Mouse (Mus musculus) heart, embryonic 13.5 days (tissue): ENCODE results near the gene Spaca7. TPM values are rescaled to one million over a fixed set of nuclear protein-coding genes. Genes with fewer than 3 reads are reported as not detected.
A peak's percentile ranks its signal among the peaks of the same experiment; 100 is the strongest.

ENCODE experiments used
- ATAC-seq: fragments of 200-750 bp; cut with Nextera tagmentation; 2 replicates; pipeline ENCODE4 v1.8.0; 2017; ENCODE audit warnings: moderate TSS enrichment; ENCODE audit not compliant: insufficient number of reproducible peaks, low FRiP score, low TSS enrichment; ENCODE audit errors: extremely low read depth
- H3K27ac ChIP-seq: fragments of 300-500 bp; sonication (generic); replicated peaks from 2 replicates; pipeline ENCODE4 v1.5.1; 2015; ENCODE audit warnings: moderate library complexity, mild to moderate bottlenecking, inconsistent platforms
- H3K27me3 ChIP-seq: fragments of 300-500 bp; sonication (generic); replicated peaks from 2 replicates; pipeline ENCODE4 v1.6.1; 2015; ENCODE audit warnings: mild to moderate bottlenecking, inconsistent platforms
- H3K36me3 ChIP-seq: fragments of 300-500 bp; sonication (generic); 2 replicates; pipeline ENCODE4 v1.6.1; 2015; ENCODE audit warnings: mild to moderate bottlenecking, inconsistent platforms
- H3K4me1 ChIP-seq: fragments of 300-500 bp; sonication (generic); 2 replicates; pipeline ENCODE4 v1.6.1; 2015; ENCODE audit warnings: inconsistent platforms
- H3K4me2 ChIP-seq: fragments of 300-500 bp; sonication (generic); 2 replicates; pipeline ENCODE4 v1.6.1; 2015; ENCODE audit warnings: inconsistent platforms, mild to moderate bottlenecking, moderate library complexity
- H3K4me3 ChIP-seq: fragments of 300-500 bp; sonication (generic); 2 replicates; pipeline ENCODE4 v1.5.1; 2015; ENCODE audit warnings: moderate library complexity, mild to moderate bottlenecking, inconsistent platforms
- H3K9ac ChIP-seq: fragments of 300-500 bp; sonication (generic); 2 replicates; pipeline ENCODE4 v1.6.1; 2015; ENCODE audit warnings: inconsistent platforms, mild to moderate bottlenecking, moderate library complexity
- H3K9me3 ChIP-seq: fragments of 300-500 bp; sonication (generic); 2 replicates; pipeline ENCODE4 v1.6.1; 2016; ENCODE audit warnings: inconsistent platforms
- WGBS: fragments of 180-500 bp; shearing (Covaris S2); methylation state at CpG from one replicate; pipeline ENCODE4 v1.1.7; 2015; ENCODE audit warnings: mixed read lengths; 5-methylcytosine and 5-hydroxymethylcytosine counted together
- polyA plus RNA-seq: library from polyadenylated mRNA; unstranded; fragments of >200 nt; fragmentation: Nextera tagmentation; extraction: Ambion mirVana; gene quantifications from 2 replicates; pipeline ENCODE4 v1.2.1, GENCODE M21; 2015

Gene Spaca7
- not detected in 2 replicates for polyA plus RNA-seq

GRCm38 (mm10) chr8:12572814-12573534, at the start of gene Spaca7:
Gene Spaca7 (plus strand): TSS chr8:12573029.
- no peak within 1 kb of the TSS for H3K9ac ChIP-seq
- H3K4me2 ChIP-seq: no peak within 1 kb of the TSS
- H3K27ac ChIP-seq: no peak within 1 kb of the TSS
- H3K9me3 ChIP-seq: no peaks in the 10 kb centered on the region
- no peaks in the 10 kb centered on the region for H3K4me1 ChIP-seq
- no peaks in the 10 kb centered on the region for H3K36me3 ChIP-seq
- WGBS: 47% methylated on average over 14 of the region's 14 CpGs
- H3K4me3 ChIP-seq: no peak within 1 kb of the TSS
- peaks cover 42% of the 10 kb centered on the region for H3K27me3 ChIP-seq
- ATAC-seq: no peak

GRCm38 (mm10) chr8:12524279-12524678, 48.5 kb upstream of the Spaca7 start:
- 9% methylated on average over 1 of the region's 1 CpGs for WGBS
- Histone ChIP-seq H3K27me3 (peaks cover 35% of the 10 kb centered on the region), H3K4me1 (no peaks in the 10 kb centered on the region), H3K4me3 (no peak overlapping the region), H3K9ac (no peak overlapping the region), H3K9me3 (0 out of 2 replicates have a peak, but pooled peaks cover 5% of the 10 kb centered on the region), H3K36me3 (no peaks in the 10 kb centered on the region), H3K27ac (no peak overlapping the region), H3K4me2 (no peak overlapping the region)
- no peak for ATAC-seq

GRCm38 (mm10) chr8:12528659-12529058, 44.2 kb upstream of the Spaca7 start:
- WGBS: 57% methylated on average over 2 of the region's 2 CpGs
- H3K36me3 ChIP-seq: no peaks in the 10 kb centered on the region

GRCm38 (mm10) chr8:12535617-12536016, 37.2 kb upstream of the Spaca7 start:
- peaks cover 12% of the 10 kb centered on the region; the same call in 1 of the 2 replicates for H3K27me3 ChIP-seq
- H3K4me1 ChIP-seq: peaks cover 7% of the 10 kb centered on the region; the same call in 1 of the 2 replicates
- H3K9ac ChIP-seq: no peak overlapping the region
- H3K27ac ChIP-seq: no peak overlapping the region
- no peak overlapping the region for H3K4me3 ChIP-seq
- H3K36me3 ChIP-seq: no peaks in the 10 kb centered on the region
- peak overlapping the region; percentile 18; the same call in 1 of the 2 replicates for H3K4me2 ChIP-seq
- WGBS: 48% methylated on average over 9 of the region's 9 CpGs
- no peaks in the 10 kb centered on the region for H3K9me3 ChIP-seq
- ATAC-seq: no peak

More at GRCm38 (mm10) chr8:12528659-12529058, 44.2 kb upstream of the Spaca7 start:
- ATAC-seq: no peak
- Histone ChIP-seq H3K4me3 (no peak overlapping the region), H3K9me3 (no peaks in the 10 kb centered on the region), H3K4me2 (no peak overlapping the region), H3K4me1 (no peaks in the 10 kb centered on the region), H3K9ac (no peak overlapping the region), H3K27me3 (peaks cover 18% of the 10 kb centered on the region; the same call in 1 of the 2 replicates), H3K27ac (no peak overlapping the region)

- Histone ChIP-seq H3K4me1 (peaks cover 7% of the 10 kb centered on the region; the same call in 1 of the 2 replicates), H3K27ac (no peak overlapping the region), H3K4me3 (no peak overlapping the region), H3K36me3 (no peaks in the 10 kb centered on the region), H3K27me3 (peaks cover 12% of the 10 kb centered on the region), H3K9me3 (no peaks in the 10 kb centered on the region), H3K9ac (no peak overlapping the region), H3K4me2 (no peak overlapping the region)
- 54% methylated on average over 7 of the region's 7 CpGs for WGBS
- no peak for ATAC-seq
Measured at GRCm38 (mm10) chr8:12536306-12536705, 36.5 kb upstream of the Spaca7 start.

GRCm38 (mm10) chr8:12545236-12545635, 27.6 kb upstream of the Spaca7 start:
- Histone ChIP-seq H3K4me1 (no peaks in the 10 kb centered on the region), H3K27ac (no peak overlapping the region), H3K9me3 (no peaks in the 10 kb centered on the region), H3K9ac (no peak overlapping the region), H3K27me3 (peaks cover 71% of the 10 kb centered on the region), H3K4me3 (no peak overlapping the region), H3K36me3 (no peaks in the 10 kb centered on the region), H3K4me2 (no peak overlapping the region)
- WGBS: 60% methylated on average over 4 of the region's 4 CpGs
- ATAC-seq: no peak

- peaks cover 75% of the 10 kb centered on the region for H3K27me3 ChIP-seq
- WGBS: 65% methylated on average over 4 of the region's 4 CpGs
- H3K9me3 ChIP-seq: no peaks in the 10 kb centered on the region
- H3K4me3 ChIP-seq: no peak overlapping the region
- no peak overlapping the region for H3K27ac ChIP-seq
- no peaks in the 10 kb centered on the region for H3K4me1 ChIP-seq
- no peaks in the 10 kb centered on the region for H3K36me3 ChIP-seq
- no peak overlapping the region for H3K4me2 ChIP-seq
- H3K9ac ChIP-seq: no peak overlapping the region
- no peak for ATAC-seq
Measured at GRCm38 (mm10) chr8:12545671-12546070, 27.2 kb upstream of the Spaca7 start.

GRCm38 (mm10) chr8:12547466-12548220, 25.2 kb upstream of the Spaca7 start:
- 60% methylated on average over 7 of the region's 7 CpGs for WGBS
- Histone ChIP-seq H3K27ac (no peak overlapping the region), H3K4me3 (no peak overlapping the region), H3K36me3 (no peaks in the 10 kb centered on the region), H3K9me3 (peaks cover 6% of the 10 kb centered on the region; the same call in 1 of the 2 replicates), H3K9ac (no peak overlapping the region), H3K4me2 (no peak overlapping the region), H3K4me1 (no peaks in the 10 kb centered on the region), H3K27me3 (peaks cover 68% of the 10 kb centered on the region)
- no peak for ATAC-seq

- no peak overlapping the region for H3K9ac ChIP-seq
- no peak overlapping the region for H3K27ac ChIP-seq
- no peak for ATAC-seq
- H3K4me2 ChIP-seq: no peak overlapping the region
- H3K4me1 ChIP-seq: no peaks in the 10 kb centered on the region
- H3K9me3 ChIP-seq: peaks cover 6% of the 10 kb centered on the region; the same call in 1 of the 2 replicates
- no peak overlapping the region for H3K4me3 ChIP-seq
- peaks cover 70% of the 10 kb centered on the region for H3K27me3 ChIP-seq
- 23% methylated on average over 15 of the region's 15 CpGs for WGBS
- H3K36me3 ChIP-seq: no peaks in the 10 kb centered on the region
Measured at GRCm38 (mm10) chr8:12548255-12548654, 24.6 kb upstream of the Spaca7 start.

- 50% methylated on average over 5 of the region's 5 CpGs for WGBS
- Histone ChIP-seq H3K4me3 (no peak overlapping the region), H3K9me3 (peaks cover 6% of the 10 kb centered on the region; the same call in 1 of the 2 replicates), H3K27me3 (peaks cover 73% of the 10 kb centered on the region), H3K4me1 (no peaks in the 10 kb centered on the region), H3K27ac (no peak overlapping the region), H3K4me2 (no peak overlapping the region), H3K9ac (no peak overlapping the region), H3K36me3 (no peaks in the 10 kb centered on the region)
- ATAC-seq: no peak
Measured at GRCm38 (mm10) chr8:12548680-12549079, 24.1 kb upstream of the Spaca7 start.

GRCm38 (mm10) chr8:12555515-12556145, 17.2 kb upstream of the Spaca7 start:
- WGBS: 60% methylated on average over 15 of the region's 15 CpGs
- Histone ChIP-seq H3K27ac (no peak overlapping the region), H3K9ac (no peak overlapping the region), H3K4me1 (no peaks in the 10 kb centered on the region), H3K36me3 (no peaks in the 10 kb centered on the region), H3K9me3 (peaks cover 6% of the 10 kb centered on the region; the same call in 1 of the 2 replicates), H3K4me3 (no peak overlapping the region), H3K4me2 (no peak overlapping the region), H3K27me3 (peaks cover 75% of the 10 kb centered on the region)
- no peak for ATAC-seq
